Mouse (Mus musculus) liver, embryonic 15.5 days (tissue): ENCODE data around the gene Rreb1. TPM values are rescaled to one million over a fixed set of nuclear protein-coding genes. Genes with fewer than 3 reads are reported as not detected.

Experiments used
- polyA plus RNA-seq: library from polyadenylated mRNA; unstranded; fragments of >200 nt; fragmentation: Nextera tagmentation; extraction: Ambion mirVana; gene quantifications from 2 replicates; pipeline ENCODE4 v1.2.1, GENCODE M21; 2015

The Rreb1 gene
- polyA plus RNA-seq, 1 experiment from 2014 or later: 5.4 TPM

Other genes with a start within 250 kb of the Rreb1 start
- gene Ssr1, start 215.8 kb downstream of the Rreb1 start, polyA plus RNA-seq: 55.3 and 78.9 TPM in 2 replicates